Mouse (Mus musculus) lung, adult 18-20 months (tissue): ENCODE results near the gene Tspan10.
"Not testable (repeated sequence)": the region's sequence is repeated elsewhere in the genome, so short reads cannot be mapped to it uniquely, and the experiment has no call there.

ENCODE experiments used
- DNase-seq, 2 experiments: peaks; one replicate each; pipeline ENCODE4 v3.0.0; 2022; ENCODE audit warnings: mixed read lengths in 2 of 2

Tspan10 gene

GRCm38 (mm10) chr11:120442344-120442743, at the start of gene Tspan10:
Gene Tspan10, plus strand, starts transcription at chr11:120442644.
- DNase-seq = no peak

GRCm38 (mm10) chr11:120395661-120396060, 46.8 kb upstream of the Tspan10 start:
- DNase-seq = no peak

- no peak for DNase-seq
Measured at GRCm38 (mm10) chr11:120397602-120398001, 44.8 kb upstream of the Tspan10 start.

- DNase-seq = no peak
Measured at GRCm38 (mm10) chr11:120399319-120399718, 43.1 kb upstream of the Tspan10 start.

GRCm38 (mm10) chr11:120404814-120405213, 37.6 kb upstream of the Tspan10 start:
- no peak for DNase-seq

- DNase-seq = no peak
Measured at GRCm38 (mm10) chr11:120405867-120406266, 36.6 kb upstream of the Tspan10 start.

DNA sequence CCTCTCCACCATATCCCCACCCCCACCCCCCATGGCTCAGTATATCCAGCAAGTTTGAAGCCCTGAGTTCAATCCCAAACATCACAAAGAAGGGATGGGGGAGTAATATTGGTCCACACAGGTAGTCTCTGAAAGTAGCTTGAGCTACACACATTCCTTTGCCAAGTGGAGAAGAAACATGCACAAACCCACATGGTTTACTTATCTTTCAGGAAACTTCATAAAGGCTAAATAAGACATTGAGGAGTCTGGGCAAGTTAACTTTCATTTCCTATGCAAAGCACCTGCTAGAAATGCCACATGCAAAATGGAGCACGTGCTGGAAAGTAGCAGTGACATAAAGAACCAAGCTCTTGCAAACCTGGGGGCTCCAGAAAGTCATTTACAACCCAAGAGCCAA, 36.0 kb upstream of the Tspan10 start:
- no peak for DNase-seq

DNA sequence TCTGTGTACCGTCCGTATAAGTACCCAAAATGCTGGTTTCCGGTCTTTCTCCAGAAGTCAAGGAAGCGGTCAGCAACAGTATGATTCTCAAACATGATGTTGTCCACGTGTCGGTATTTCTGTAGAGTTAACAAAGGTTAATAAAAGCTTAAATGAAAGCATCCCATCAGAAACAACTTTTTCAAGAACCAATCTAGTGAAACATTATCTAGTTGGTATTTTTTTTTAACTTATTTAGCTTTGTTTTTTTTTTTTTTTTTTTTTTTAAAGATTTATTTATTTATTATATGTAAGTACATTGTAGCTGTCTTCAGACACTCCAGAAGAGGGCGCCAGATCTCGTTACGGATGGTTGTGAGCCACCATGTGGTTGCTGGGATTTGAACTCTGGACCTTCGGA, 28.8 kb upstream of the Tspan10 start:
- DNase-seq = not testable (repeated sequence)

DNA sequence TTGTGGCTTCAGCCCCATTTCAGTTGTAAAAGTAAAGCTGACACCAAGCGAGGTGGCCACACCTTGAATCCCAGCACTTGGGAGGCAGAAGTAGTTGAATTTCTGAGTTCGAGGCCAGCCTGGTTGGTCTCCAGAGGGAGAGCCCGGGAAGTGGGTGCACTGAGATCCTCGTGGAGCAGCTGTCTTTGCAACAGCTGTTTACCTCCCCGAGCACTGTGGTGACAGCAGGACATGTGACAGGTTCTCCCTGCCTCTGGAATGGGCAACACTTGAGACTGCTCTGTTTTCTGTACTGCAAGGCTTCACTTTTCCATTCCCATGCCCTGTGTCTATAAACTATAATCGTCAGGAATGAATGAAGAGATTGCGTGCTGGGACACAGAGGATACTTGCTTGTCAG, 24.6 kb upstream of the Tspan10 start:
- DNase-seq = no peak

GRCm38 (mm10) chr11:120418592-120418991, 23.9 kb upstream of the Tspan10 start:
- DNase-seq = no peak

DNA sequence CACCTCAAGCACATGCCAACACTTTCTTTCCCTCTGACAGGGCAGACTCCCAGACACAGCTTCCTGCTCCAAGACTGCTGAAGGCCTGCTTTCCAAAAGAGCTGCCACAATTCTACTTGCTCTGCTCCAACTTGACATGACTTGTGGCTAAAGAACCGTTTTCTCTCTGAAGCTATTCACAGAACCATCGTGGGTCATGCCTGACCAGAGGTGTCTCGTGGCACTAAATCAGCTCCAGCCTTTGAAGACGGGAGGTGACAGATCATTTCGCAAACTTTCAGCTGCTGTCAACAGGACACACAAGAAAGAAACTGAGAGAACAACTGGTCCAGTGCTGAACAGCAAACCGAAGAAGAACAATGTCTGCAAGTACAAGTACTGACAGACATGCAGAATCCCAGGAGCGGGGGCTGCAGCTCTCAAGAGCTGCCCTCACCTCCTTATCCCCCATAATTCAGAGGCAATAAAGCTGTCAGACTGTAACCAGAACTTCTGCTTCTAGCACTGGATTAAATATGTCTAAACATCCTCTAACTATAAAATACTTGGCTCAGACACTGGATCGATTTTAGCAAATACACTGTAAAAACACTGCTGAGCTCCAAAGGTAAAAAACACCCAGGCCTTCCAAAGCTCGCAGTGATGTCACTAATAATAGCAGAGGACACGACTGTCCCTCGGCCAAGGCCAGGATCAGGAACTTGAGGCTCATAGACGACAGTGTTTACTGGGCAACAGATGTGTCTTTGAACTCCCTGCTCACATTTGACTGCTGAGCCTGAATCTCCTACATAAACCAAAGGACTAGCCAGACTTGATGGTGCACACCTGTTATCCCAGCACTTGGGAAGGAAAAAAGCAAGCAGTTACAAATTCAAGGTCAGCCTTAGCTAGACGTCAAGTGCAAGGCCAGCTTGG, 19.5 kb upstream of the Tspan10 start:
- DNase-seq = no peak

GRCm38 (mm10) chr11:120423569-120424295, 18.7 kb upstream of the Tspan10 start:
- DNase-seq = peak; percentile 39 to 50

GRCm38 (mm10) chr11:120426727-120427126, 15.7 kb upstream of the Tspan10 start:
- no peak for DNase-seq

DNA sequence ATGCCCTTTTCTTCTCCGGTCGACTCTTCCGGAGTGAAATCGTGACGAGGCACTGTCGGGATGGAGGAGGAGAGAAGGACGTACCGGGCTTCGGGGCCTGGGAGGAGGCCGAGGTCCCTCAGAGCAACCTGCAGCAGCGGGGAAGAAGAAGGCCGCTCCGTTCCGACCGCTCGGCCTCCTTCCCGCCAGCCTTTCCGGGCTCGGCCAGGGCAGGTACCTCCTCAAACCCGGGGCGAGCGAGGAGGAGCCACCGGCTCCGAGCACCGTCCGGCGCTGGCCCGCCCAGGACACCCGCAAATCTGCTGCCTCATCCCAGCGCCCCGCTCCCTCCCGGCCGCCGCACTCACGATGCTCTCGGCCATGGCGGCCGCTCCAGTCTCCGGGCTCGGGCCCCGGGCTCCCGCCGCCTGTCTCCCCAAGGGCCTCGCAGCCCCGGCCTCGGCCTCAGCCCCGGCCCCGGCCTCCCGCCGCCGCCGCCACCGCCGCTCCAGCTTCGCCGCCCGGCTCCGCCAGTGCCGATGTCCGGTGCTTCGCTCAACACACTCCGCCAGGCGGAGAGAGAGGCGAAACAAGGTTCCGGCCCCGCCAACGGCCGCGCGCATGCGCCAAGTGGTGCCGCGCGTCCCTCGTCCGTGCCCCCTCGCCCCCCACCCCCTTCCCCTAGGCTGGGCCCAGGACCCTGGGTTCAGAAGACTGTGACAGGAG, 5.1 kb upstream of the Tspan10 start, which contains the start of gene Nploc4:
Nploc4 (minus strand) TSS at position 557 of the 705 bp plus-strand sequence.
- DNase-seq = peak; percentile 86 to 89

- no peak for DNase-seq
Measured at GRCm38 (mm10) chr11:120437857-120438385, 4.5 kb upstream of the Tspan10 start.

DNA sequence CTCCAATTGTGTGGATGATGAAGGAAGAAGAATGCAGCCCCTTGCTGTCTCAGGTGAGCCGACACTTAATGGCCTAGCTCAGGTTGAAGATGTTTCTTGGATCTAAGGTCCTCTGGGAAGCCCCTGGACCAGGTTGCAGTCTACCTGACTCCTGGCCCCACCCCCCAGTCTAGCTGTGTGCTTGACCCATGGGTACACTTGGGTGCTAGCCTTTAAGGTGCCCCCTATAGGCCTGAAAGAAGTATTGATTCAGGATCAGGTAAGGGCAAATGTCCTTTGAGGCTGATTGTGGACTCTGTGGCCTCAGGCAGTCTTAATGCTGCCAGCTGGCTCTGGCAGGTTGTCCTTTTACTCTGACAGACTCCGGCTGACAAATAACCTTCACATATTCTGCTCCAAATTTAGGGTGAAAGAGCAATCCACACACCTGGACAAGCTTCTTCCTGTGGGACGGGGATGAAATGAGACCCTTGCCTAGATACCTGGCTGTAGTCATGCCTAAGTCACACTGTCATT, 379 bp downstream of the Tspan10 start:
- DNase-seq = no peak

GRCm38 (mm10) chr11:120444106-120444505, 1.7 kb downstream of the Tspan10 start:
- no peak for DNase-seq

- no peak for DNase-seq
Measured at GRCm38 (mm10) chr11:120445475-120445874, 3.0 kb downstream of the Tspan10 start.

DNA sequence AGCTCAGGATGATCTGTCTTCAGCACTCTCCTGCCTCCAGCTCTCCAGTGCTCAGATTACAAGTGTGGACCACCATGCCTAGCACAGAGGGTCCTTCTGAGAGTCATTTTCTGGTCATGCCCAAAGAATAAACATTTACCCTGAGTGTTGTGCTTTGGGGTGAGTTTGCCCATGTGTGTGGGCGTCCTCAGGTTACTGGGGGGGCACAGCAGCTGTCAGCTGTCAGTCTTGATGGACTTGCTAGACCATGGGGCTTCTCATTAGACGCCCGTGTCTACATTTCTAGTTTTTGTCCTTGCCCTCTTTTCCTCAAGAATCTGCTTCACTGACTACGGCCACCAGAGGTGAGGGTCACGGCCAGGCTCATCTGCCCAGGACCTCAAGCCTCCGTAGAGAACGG, 4.7 kb downstream of the Tspan10 start:
- no peak for DNase-seq

- DNase-seq = no peak
Measured at GRCm38 (mm10) chr11:120452246-120452645, 9.8 kb downstream of the Tspan10 start.

- no peak for DNase-seq
Measured at GRCm38 (mm10) chr11:120453306-120453705, 10.9 kb downstream of the Tspan10 start, which contains the start of gene Pde6g. Gene Pde6g, minus strand, starts transcription at chr11:120453500.

DNA sequence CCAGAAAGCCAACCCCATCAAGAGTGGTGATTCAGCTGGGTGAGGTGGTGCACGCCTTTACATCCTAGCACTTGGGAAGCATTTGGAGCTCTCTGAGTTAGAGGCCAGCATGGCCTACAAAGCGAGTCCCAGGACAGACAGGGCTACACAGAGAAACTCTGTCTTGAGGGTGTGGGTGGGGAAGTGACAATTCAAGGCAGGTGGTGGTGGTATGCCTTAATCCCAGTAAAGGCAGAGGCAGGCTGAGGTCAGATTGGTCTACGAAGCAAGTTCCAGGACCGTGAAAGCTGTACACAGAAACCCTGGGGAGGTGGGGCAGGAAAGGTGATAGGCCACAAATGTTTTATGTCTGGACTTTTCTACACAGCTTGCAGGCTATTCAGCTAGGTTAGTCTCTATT, 12.5 kb downstream of the Tspan10 start:
- DNase-seq = no peak

DNA sequence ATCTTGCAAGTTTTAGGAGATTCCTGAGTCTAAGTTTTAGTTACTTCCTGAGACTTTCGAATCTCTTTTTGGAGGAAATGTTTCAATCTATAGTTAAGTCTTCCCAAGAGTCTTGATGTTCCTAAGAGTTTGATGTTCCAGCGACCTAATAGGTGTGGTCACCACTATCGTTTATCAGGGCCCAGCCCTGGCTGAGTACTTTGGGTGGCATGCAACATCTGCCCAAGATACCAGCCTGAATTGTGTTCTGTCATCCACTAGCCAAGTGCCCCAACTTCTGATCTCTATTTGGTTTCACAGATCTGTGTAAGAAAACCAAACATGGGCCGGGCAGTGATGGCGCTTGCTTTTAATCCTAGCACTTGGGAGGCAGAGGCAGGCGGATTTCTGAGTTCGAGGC, 13.0 kb downstream of the Tspan10 start:
- DNase-seq = no peak
